Mouse (Mus musculus): ENCODE results near the gene Cxcl3.

- no peak for TF ChIP-seq POLR2A (IDR thresholded peaks at IDR 0.05; ENCODE audit: borderline replicate concordance, extremely low read depth, insufficient read depth, insufficient read length, poor library complexity, severe bottlenecking)
- TF ChIP-seq CTCF (IDR thresholded peaks at IDR 0.05; ENCODE audit: borderline replicate concordance, extremely low read depth, insufficient read depth, insufficient read length), result no peak
These were observed 20.1 kb downstream of the Cxcl3 start for GRCm38 (mm10) chr5:90806050-90806449.

Measured in brain, embryonic 14.5 days (tissue).